Mouse (Mus musculus) neural tube, embryonic 10.5 days (tissue): ENCODE measurements at regions not wholly inside any gene's neighbourhood (a gene's known extent, or its start where the extent isn't known, plus 50 kb on each side); places are given as distances from the start of the nearest gene placed in this dataset.
A peak's percentile ranks its signal among the peaks of the same experiment; 100 is the strongest.
"Not testable (repeated sequence)": the region's sequence is repeated elsewhere in the genome, so short reads cannot be mapped to it uniquely, and the experiment has no call there.

Experiments
- DNase-seq: peaks from one replicate; pipeline ENCODE4 v3.0.0-alpha.2; 2017; ENCODE audit warnings: low spot score; ENCODE audit errors: extremely low spot score

DNA sequence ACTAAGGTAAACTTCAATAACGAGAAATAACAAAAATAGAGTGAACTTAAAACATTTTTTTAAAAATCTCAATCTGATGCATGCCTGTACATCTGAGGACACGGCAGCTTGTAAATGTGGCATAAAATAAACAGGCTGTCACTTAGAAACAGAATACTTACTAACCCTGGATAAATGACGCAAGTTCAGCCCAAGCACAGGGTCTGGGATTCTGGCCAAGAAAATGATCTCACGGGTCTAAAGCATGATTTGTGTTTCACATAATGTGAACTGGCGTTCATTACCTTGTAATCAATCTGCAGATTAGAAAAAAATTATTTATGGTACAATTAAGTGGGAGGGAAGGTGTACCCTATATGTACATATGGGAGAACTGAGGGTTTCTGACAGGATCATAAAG, 512.1 kb upstream of the Vrk2 start:
- DNase-seq, result no peak

GRCm38 (mm10) chr11:27102906-27103305, 509.1 kb upstream of the Vrk2 start:
- no peak for DNase-seq

DNA sequence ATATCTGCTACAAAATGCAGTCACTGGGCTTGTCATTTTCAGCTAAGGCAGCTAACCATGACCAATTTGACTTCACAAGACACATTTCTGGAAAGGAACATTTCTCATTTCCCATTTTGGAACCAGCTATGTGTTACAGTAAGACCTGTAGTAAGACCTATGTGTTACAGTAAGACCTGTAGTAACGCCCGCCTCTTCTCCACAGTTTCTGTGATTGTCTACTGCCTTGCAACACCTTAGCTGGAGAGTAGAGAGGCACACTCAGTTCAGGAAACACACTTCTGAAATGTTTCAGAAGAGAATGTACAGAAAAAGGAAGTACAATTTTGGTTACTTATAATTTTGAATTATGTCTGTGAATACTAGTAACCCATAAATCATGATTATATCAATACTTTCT, 508.2 kb upstream of the Vrk2 start:
- no peak for DNase-seq

DNA sequence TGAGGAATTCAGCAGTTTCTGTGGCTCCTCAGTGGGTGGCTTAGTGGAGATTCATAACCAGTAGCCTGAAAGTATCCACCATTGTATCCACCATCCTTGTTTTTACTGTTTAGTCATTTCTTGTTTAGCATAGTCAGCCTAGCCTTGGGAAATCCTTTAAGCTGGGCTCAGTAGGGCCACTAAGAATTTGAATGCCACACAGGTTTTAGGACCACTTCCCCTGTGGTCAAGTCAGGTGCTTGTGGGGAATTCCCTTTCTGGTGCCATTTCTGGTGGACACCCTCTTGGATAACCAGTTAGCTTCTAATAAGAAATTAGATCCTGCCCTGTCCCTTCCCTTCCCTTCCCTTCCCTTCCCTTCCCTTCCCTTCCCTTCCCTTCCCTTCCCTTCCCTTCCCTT, 502.8 kb upstream of the Vrk2 start:
- no peak for DNase-seq

GRCm38 (mm10) chr11:27095460-27095859, 501.7 kb upstream of the Vrk2 start:
- DNase-seq, result not testable (repeated sequence)

GRCm38 (mm10) chr11:27086516-27086915, 492.7 kb upstream of the Vrk2 start:
- DNase-seq, result no peak

GRCm38 (mm10) chr11:27081188-27081587, 487.4 kb upstream of the Vrk2 start:
- DNase-seq, result no peak

DNA sequence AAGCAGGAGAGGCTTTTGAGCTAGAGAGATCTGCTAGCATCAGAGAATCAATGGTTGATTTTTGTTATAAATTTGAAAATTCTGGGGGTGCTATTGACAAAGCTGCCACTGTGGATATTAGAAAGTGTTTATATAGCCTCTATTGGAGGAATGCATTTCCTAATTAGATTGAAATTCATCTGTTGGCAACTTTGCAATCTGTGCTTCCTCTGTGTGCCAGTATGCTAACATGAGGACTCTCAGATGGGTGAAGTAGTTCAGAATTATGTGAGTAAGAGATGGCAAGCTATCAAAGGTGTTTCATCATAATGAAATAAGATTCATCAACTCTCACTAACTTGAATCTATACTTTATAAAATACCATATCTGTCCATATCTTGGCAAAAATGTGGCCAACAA, 476.6 kb upstream of the Vrk2 start:
- DNase-seq, result no peak

- DNase-seq, result no peak
These were observed 433.5 kb upstream of the Vrk2 start for GRCm38 (mm10) chr11:27027243-27027852.

DNA sequence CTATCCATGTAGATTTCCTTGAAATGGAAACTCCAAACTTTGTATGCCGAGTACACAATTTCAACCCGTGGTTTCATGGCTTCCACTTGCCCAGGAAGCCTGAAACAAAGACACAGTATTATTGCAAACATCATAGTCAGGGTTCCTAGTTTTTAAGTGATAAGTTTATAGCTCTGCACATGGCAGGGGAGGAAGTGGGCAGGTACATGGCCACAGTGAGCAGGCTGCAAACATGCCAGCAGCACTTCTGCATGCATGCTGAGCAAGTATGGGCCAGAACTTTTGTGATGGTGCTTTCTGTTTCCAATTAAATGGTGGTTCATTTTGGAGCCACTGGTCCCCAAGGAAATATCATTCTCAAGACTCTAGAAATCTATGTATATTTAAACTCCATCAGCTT, 431.7 kb upstream of the Vrk2 start:
- DNase-seq, result no peak

GRCm38 (mm10) chr11:26996292-26997099, 402.7 kb upstream of the Vrk2 start:
- peak; percentile 17 for DNase-seq

DNA sequence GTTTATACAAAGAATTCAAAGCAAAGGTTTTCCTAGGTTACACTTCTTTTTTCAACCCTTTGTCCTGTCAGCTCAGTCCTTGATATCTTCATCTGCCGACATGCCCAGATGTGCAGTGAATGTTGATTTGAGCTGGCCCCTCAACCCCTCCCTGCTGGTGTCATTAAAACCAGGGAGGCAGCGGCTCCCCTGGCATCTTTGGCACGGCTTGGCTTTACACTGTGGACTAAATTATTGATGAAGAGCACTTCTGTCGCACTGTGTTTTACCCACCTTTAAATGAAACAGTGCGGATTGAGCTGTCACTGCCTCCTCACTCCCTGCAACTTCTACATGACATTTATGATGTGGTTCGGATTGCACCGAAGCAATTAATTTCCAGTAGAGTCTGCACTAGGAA, 387.4 kb upstream of the Vrk2 start:
- DNase-seq, result no peak

GRCm38 (mm10) chr11:26972533-26973081, 378.8 kb upstream of the Vrk2 start:
- no peak for DNase-seq

- no peak for DNase-seq
These were observed 377.4 kb upstream of the Vrk2 start for GRCm38 (mm10) chr11:26971161-26971560.

DNA sequence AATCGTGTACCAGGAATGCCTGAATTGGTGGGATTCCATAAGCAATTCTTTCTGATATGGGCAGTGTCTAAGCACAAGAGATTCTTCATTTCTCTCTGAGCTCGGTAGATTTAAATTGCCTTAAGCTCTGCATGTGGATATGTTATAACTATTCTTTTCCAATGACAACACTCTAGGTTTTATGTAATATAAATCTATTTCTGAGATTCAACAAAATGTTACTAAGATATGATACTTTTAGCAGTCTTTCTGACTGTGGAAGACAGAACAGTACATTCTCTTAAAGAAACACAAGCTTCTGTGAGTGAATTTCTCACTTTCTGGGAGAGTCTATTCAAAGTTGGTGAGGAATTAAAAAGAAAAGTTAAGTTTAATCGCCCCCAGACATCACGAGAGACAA, 373.6 kb upstream of the Vrk2 start:
- DNase-seq, result no peak

GRCm38 (mm10) chr11:26962928-26963667, 369.3 kb upstream of the Vrk2 start:
- no peak for DNase-seq

DNA sequence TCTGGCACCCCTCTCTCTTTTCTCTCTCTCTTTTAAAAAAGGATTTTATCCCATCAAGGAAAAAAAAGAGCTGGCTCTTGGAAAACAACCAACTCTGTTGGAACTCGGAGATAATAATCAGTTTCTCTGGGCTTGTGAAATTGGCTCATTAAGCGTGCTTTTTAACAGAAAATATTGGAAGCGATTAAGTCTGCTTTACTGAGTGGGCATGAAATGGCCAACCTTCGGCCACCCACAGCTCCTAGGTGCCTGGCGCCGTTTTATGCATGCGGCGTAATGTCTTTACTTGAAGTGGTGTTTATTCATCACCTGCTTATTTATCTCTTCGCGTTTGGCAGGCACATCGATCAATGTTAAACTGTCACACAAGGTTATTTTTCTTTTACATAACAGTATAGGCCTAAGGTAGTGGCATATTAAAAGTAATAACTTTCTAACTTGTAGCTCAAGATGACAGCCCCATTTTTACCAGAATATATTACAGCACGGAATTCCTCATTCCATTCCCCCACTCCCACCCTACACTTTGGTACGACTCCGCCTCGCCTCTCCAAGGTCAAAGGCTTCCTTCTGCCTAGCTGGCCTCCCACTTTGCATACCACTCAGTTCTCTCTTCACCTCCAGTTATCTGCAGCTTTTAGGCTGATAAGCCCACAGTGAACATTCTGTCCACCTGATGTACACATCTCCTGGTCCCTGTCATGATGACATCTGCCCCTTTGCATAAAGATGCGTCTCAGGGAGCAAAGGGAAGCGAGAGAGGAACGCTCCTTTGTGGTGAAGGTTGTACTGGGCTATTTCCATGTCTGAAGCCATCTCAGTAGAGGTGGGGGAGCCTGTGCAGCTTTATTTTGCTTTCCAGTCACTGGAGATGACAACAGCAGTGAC, 368.5 kb upstream of the Vrk2 start:
- no peak for DNase-seq

GRCm38 (mm10) chr11:26961336-26961980, 367.7 kb upstream of the Vrk2 start:
- peak; percentile 93 for DNase-seq

DNA sequence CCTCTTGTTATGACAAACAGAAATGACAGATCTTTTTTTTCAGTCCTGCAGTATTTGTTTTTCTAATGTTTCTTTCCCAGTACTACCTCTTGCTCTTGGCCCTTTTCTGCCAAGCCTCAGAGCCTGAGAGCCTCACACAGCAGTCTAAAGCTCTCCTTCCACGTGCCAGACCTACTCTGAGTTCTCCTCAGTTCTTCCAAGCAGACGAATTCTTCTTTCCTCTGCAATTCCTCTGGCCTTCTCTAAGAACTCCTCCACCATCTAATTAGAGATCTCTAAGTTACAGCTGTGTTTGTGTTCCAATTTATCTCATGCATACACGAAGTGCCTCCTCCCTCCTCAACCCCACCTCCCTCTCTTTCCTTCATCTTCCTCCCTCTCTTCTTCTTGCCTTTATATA, 362.4 kb upstream of the Vrk2 start:
- no peak for DNase-seq

- DNase-seq, result no peak
These were observed 338.0 kb upstream of the Vrk2 start for GRCm38 (mm10) chr11:26931766-26932165.

DNA sequence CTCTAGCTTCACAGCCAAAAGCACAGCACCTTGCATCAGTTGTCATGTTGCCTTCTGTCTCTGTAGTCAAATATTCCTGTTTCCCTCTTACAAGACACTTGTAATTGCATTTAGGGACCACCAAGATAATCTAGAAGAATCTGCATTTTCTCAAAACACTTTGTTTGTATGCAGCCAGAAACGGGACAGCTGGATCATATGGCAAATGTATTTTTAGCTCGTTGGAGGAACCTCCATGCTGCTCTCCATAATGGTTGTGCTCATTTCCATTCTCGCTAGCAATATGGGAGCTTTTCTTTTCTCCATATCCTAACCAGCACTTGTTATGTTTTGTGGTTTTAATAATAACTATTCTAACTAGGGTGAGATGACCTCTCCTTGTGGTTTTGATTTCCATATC, 313.3 kb upstream of the Vrk2 start:
- no peak for DNase-seq
